Mouse (Mus musculus) CH12.LX (cell line): ENCODE measurements around the gene Tgtp2. TPM values are rescaled to one million over a fixed set of nuclear protein-coding genes. Genes with fewer than 3 reads are reported as not detected.

ENCODE experiments used
- DNase-seq: peaks from one replicate; pipeline ENCODE4 v3.0.0-alpha.2; 2013; ENCODE audit errors: extremely low read depth
- H3K27ac ChIP-seq: 2 replicates; pipeline ENCODE4 v1.5.1; 2012; ENCODE audit warnings: low read depth, mild to moderate bottlenecking, control low read depth, moderate library complexity; ENCODE audit not compliant: insufficient read depth
- H3K27me3 ChIP-seq: replicated peaks from 2 replicates; pipeline ENCODE3; 2012; ENCODE audit warnings: inconsistent platforms
- H3K36me3 ChIP-seq, 2 experiments: replicated peaks in 1 of 2; 2 replicates each; pipeline versions ENCODE3 to v1.6.1; 2012; ENCODE audit warnings: inconsistent platforms in 1 of 2, low read length in 1 of 2, mild to moderate bottlenecking in 1 of 2, mixed read lengths in 1 of 2, moderate library complexity in 1 of 2; ENCODE audit not compliant: control insufficient read depth in 1 of 2, insufficient read depth in 1 of 2
- H3K4me1 ChIP-seq, 2 experiments: 2 replicates each; pipeline ENCODE4 v1.6.1; 2012; ENCODE audit warnings: inconsistent platforms in 1 of 2, moderate library complexity in 1 of 2; ENCODE audit not compliant: insufficient read depth in 2 of 2, control insufficient read depth in 1 of 2
- H3K4me2 ChIP-seq: 2 replicates; pipeline ENCODE4 v1.6.1; 2012; ENCODE audit warnings: low read depth, mild to moderate bottlenecking, control low read depth; ENCODE audit not compliant: poor library complexity, insufficient read depth, severe bottlenecking
- H3K4me3 ChIP-seq, 3 experiments: fragments of 150-350 bp in 1 of 3; sonication (generic) in 1 of 3; replicated peaks in 1 of 3; 2 replicates each; pipeline versions ENCODE3 to v1.5.1; 2011 to 2012; ENCODE audit warnings: low read depth in 2 of 3, low read length in 2 of 3, mild to moderate bottlenecking in 2 of 3, moderate library complexity in 2 of 3, control low read depth in 1 of 3, improper control_type of control experiment in 1 of 3, inconsistent platforms in 1 of 3, mixed read lengths in 1 of 3; ENCODE audit not compliant: poor library complexity in 1 of 3
- H3K79me2 ChIP-seq: replicated peaks from 2 replicates; pipeline ENCODE4 v1.6.1; 2012; ENCODE audit warnings: mild to moderate bottlenecking, moderate library complexity; ENCODE audit not compliant: control insufficient read depth, poor library complexity, insufficient read depth, severe bottlenecking; ENCODE audit errors: extremely low read depth
- H3K9ac ChIP-seq: 2 replicates; pipeline ENCODE4 v1.6.1; 2012; ENCODE audit warnings: low read depth, mild to moderate bottlenecking, control low read depth, moderate library complexity; ENCODE audit not compliant: insufficient read depth
- H3K9me3 ChIP-seq: replicated peaks from 2 replicates; pipeline ENCODE3; 2012; ENCODE audit warnings: low read length, inconsistent platforms, mixed read lengths
- CHD1 ChIP-seq: IDR thresholded peaks from 2 replicates; pipeline ENCODE4 v1.6.1; 2012; ENCODE audit warnings: low read depth, low read length, improper control_type of control experiment, inconsistent platforms
- GABPA ChIP-seq: IDR thresholded peaks from 2 replicates; pipeline ENCODE4 v1.6.1; 2012; ENCODE audit warnings: low read depth, low read length, improper control_type of control experiment, inconsistent platforms; ENCODE audit not compliant: insufficient replicate concordance
- HCFC1 ChIP-seq: IDR thresholded peaks from 2 replicates; pipeline ENCODE4 v1.6.1; 2012; ENCODE audit warnings: low read depth, mild to moderate bottlenecking, inconsistent platforms, low read length, improper control_type of control experiment
- IRF4 ChIP-seq: IDR thresholded peaks from 2 replicates; pipeline ENCODE4 v1.6.1; 2014; ENCODE audit warnings: low read depth, mild to moderate bottlenecking, inconsistent platforms, low read length, improper control_type of control experiment
- JUN ChIP-seq: IDR thresholded peaks from 2 replicates; pipeline ENCODE4 v1.6.1; 2011; ENCODE audit warnings: low read depth, mild to moderate bottlenecking, low read length, improper control_type of control experiment, moderate library complexity; ENCODE audit not compliant: insufficient read depth
- MAX ChIP-seq: IDR thresholded peaks from 2 replicates; pipeline ENCODE4 v1.6.1; 2011; ENCODE audit warnings: low read length, improper control_type of control experiment
- MAZ ChIP-seq: IDR thresholded peaks from 2 replicates; pipeline ENCODE4 v1.6.1; 2012; ENCODE audit warnings: low read depth, mild to moderate bottlenecking, inconsistent platforms, low read length, improper control_type of control experiment, moderate library complexity
- MYC ChIP-seq: IDR thresholded peaks from 2 replicates; pipeline ENCODE4 v1.6.1; 2011; ENCODE audit warnings: low read depth, mild to moderate bottlenecking, improper control_type of control experiment, low read length
- NRF1 ChIP-seq: IDR thresholded peaks from 2 replicates; pipeline ENCODE4 v1.6.1; 2014; ENCODE audit warnings: low read depth, mild to moderate bottlenecking, inconsistent platforms, low read length, improper control_type of control experiment, moderate library complexity
- POLR2AphosphoS2 ChIP-seq: IDR thresholded peaks from 2 replicates; pipeline ENCODE4 v1.6.1; 2011; ENCODE audit warnings: low read depth, low read length, improper control_type of control experiment
- SIN3A ChIP-seq: IDR thresholded peaks from 2 replicates; pipeline ENCODE4 v1.6.1; 2012; ENCODE audit warnings: low read length, improper control_type of control experiment, inconsistent platforms
- SMC3 ChIP-seq: IDR thresholded peaks from 2 replicates; pipeline ENCODE4 v1.6.1; 2011; ENCODE audit warnings: low read depth, low read length, improper control_type of control experiment
- TBP ChIP-seq: conservative IDR thresholded peaks from 2 replicates; pipeline ENCODE4 v1.6.1; 2011; ENCODE audit warnings: low read depth, low read length, improper control_type of control experiment
- USF2 ChIP-seq: conservative IDR thresholded peaks from 2 replicates; pipeline ENCODE4 v1.6.1; 2011; ENCODE audit warnings: low read depth, low read length, improper control_type of control experiment
- ZC3H11A ChIP-seq: IDR thresholded peaks from 2 replicates; pipeline ENCODE4 v1.6.1; 2012; ENCODE audit warnings: low read depth, mild to moderate bottlenecking, inconsistent platforms, low read length, improper control_type of control experiment
- ZKSCAN1 ChIP-seq: IDR thresholded peaks from 2 replicates; pipeline ENCODE4 v1.6.1; 2012; ENCODE audit warnings: low read depth, inconsistent platforms, low read length, improper control_type of control experiment, borderline replicate concordance
- ZMIZ1 ChIP-seq: IDR thresholded peaks from 2 replicates; pipeline ENCODE4 v1.6.1; 2012; ENCODE audit warnings: low read depth, mild to moderate bottlenecking, inconsistent platforms, low read length, improper control_type of control experiment
- dilution Hi-C: fragments of 300-500 bp; cut with MboI; formaldehyde crosslinking; loops from 2 replicates; pipeline ENCODE4 v1.14.3; 2020; ENCODE audit warnings: low sequenced_read_pairs; ENCODE audit not compliant: extremely low pct_unique_long_range_greater_than_20kb, extremely low pct_ligation_motif_present
- in situ Hi-C: fragments of 300-500 bp; cut with MboI; formaldehyde crosslinking; loops from 3 replicates; pipeline ENCODE4 v1.14.3; 2019; ENCODE audit warnings: low sequenced_read_pairs, low pct_ligation_motif_present, low pct_unique_long_range_greater_than_20kb, mixed read lengths
- polyA plus RNA-seq: library from polyadenylated mRNA; unstranded; fragments of >175 nt; gene quantifications from 2 replicates; pipeline ENCODE4 v1.2.1, GENCODE M21; 2012; ENCODE audit warnings: low read depth; ENCODE audit not compliant: insufficient read length
- total RNA-seq, 2 experiments: library from RNA; depleted of rRNA; stranded (reverse); fragments of 300-350 nt in 1 of 2; fragments of >200 nt in 1 of 2; gene quantifications; 2 replicates each; pipeline ENCODE4 v1.2.3; 2012 to 2014

Gene Tgtp2
- total and polyA plus RNA-seq, 3 experiments: 0.07 TPM; not detected in 2

GRCm38 (mm10) chr11:49083808-49084207 lies 19.8 kb upstream of the Tgtp2 start:
- no peaks in the 10 kb centered on the region for H3K79me2 ChIP-seq
- dilution Hi-C loops: no loop called here
- in situ Hi-C loops: no loop called here
- no peak overlapping the region for H3K9ac ChIP-seq
- TF ChIP-seq MYC (no peak), SIN3A (no peak), JUN (no peak), ZMIZ1 (no peak)
- no peak overlapping the region for H3K4me3 ChIP-seq
- no peak overlapping the region for H3K27ac ChIP-seq
- no peak overlapping the region for H3K4me2 ChIP-seq
- H3K27me3 ChIP-seq: no peaks in the 10 kb centered on the region
- H3K4me1 ChIP-seq: peaks cover 5 to 65% of the 10 kb centered on the region in 2 experiments
- no peaks in the 10 kb centered on the region for H3K9me3 ChIP-seq
- no peaks in the 10 kb centered on the region for H3K36me3 ChIP-seq
- no peak for DNase-seq

GRCm38 (mm10) chr11:49083146-49083545 lies 19.1 kb upstream of the Tgtp2 start:
- no peak overlapping the region for H3K4me3 ChIP-seq
- H3K9ac ChIP-seq: no peak overlapping the region
- peaks cover 5 to 59% of the 10 kb centered on the region in 2 experiments for H3K4me1 ChIP-seq
- no peak overlapping the region for H3K27ac ChIP-seq
- TF ChIP-seq TBP (no peak), IRF4 (no peak), POLR2AphosphoS2 (no peak), NRF1 (no peak), GABPA (no peak), MAZ (no peak), USF2 (no peak), HCFC1 (no peak), MAX (no peak), SIN3A (no peak), ZKSCAN1 (no peak), CHD1 (no peak), SMC3 (no peak), ZC3H11A (no peak)
- TF ChIP-seq, all 38 proteins: peak for 0
- dilution Hi-C loops (no loop called here), in situ Hi-C loops (no loop called here)
- no peak for DNase-seq
- no peaks in the 10 kb centered on the region for H3K36me3 ChIP-seq
- no peaks in the 10 kb centered on the region for H3K9me3 ChIP-seq
- no peak overlapping the region for H3K4me2 ChIP-seq
- no peaks in the 10 kb centered on the region for H3K27me3 ChIP-seq
- no peaks in the 10 kb centered on the region for H3K79me2 ChIP-seq
